Mouse (Mus musculus) ES-E14 (cell line): ENCODE results near the gene Vegfa. TPM values are rescaled to one million over a fixed set of nuclear protein-coding genes. Genes with fewer than 3 reads are reported as not detected.

Experiments used
- DNase-seq: peaks from one replicate; pipeline ENCODE4 v3.0.0-alpha.2; 2013; ENCODE audit warnings: low read depth, low spot score
- H3K27ac ChIP-seq: 2 replicates; pipeline ENCODE4 v1.5.1; 2012; ENCODE audit warnings: low read depth, mild to moderate bottlenecking, low read length, moderate library complexity, mixed read lengths; ENCODE audit not compliant: poor library complexity, insufficient read depth, severe bottlenecking
- H3K36me3 ChIP-seq: 2 replicates; pipeline ENCODE4 v1.6.1; 2012; ENCODE audit warnings: mild to moderate bottlenecking, low read length, moderate library complexity, mixed read lengths; ENCODE audit not compliant: control insufficient read depth, poor library complexity, insufficient read depth, severe bottlenecking
- H3K4me1 ChIP-seq, 2 experiments: fragments of 150-350 bp in 1 of 2; sonication (generic) in 1 of 2; 2 replicates each; pipeline ENCODE4 v1.6.1; 2012; ENCODE audit warnings: low read length in 2 of 2, mild to moderate bottlenecking in 1 of 2, mixed read lengths in 1 of 2; ENCODE audit not compliant: control insufficient read depth in 2 of 2, insufficient read depth in 2 of 2, poor library complexity in 1 of 2
- H3K4me3 ChIP-seq, 2 experiments: fragments of 150-350 bp in 1 of 2; sonication (generic) in 1 of 2; 2 replicates each; pipeline ENCODE4 v1.5.1; 2012; ENCODE audit warnings: low read length in 2 of 2, low read depth in 1 of 2, mild to moderate bottlenecking in 1 of 2, mixed read lengths in 1 of 2; ENCODE audit not compliant: insufficient read depth in 1 of 2, poor library complexity in 1 of 2, severe bottlenecking in 1 of 2
- H3K9ac ChIP-seq: 2 replicates; pipeline ENCODE4 v1.6.1; 2012; ENCODE audit warnings: low read depth, mild to moderate bottlenecking, low read length, mixed read lengths; ENCODE audit not compliant: poor library complexity, insufficient read depth, severe bottlenecking
- H3K9me3 ChIP-seq: fragments of 150-350 bp; sonication (generic); 2 replicates; pipeline ENCODE4 v1.6.1; 2012; ENCODE audit warnings: low read depth, mild to moderate bottlenecking, low read length; ENCODE audit not compliant: control insufficient read depth, insufficient read depth
- CHD2 ChIP-seq: IDR thresholded peaks from 2 replicates; pipeline ENCODE4 v1.6.1; 2014; ENCODE audit warnings: mild to moderate bottlenecking, low read depth, low read length, inconsistent platforms
- HCFC1 ChIP-seq: IDR thresholded peaks from 2 replicates; pipeline ENCODE4 v1.6.1; 2012; ENCODE audit warnings: low read length, inconsistent platforms, borderline replicate concordance; ENCODE audit not compliant: insufficient read depth
- MAFK ChIP-seq: IDR thresholded peaks from 2 replicates; pipeline ENCODE4 v1.6.1; 2014; ENCODE audit warnings: mild to moderate bottlenecking, low read depth, low read length, inconsistent platforms; ENCODE audit not compliant: insufficient read depth
- ZC3H11A ChIP-seq: IDR thresholded peaks from 2 replicates; pipeline ENCODE4 v1.6.1; 2012; ENCODE audit warnings: low read depth, mild to moderate bottlenecking, inconsistent platforms, low read length, borderline replicate concordance
- ZNF384 ChIP-seq: IDR thresholded peaks from 2 replicates; pipeline ENCODE4 v1.6.1; 2012; ENCODE audit warnings: low read depth, low read length, inconsistent platforms
- in situ Hi-C, 2 experiments: fragments of 600-800 bp; cut with MboI; formaldehyde crosslinking; loops; one replicate each; pipeline ENCODE4 v1.15.1; 2025; ENCODE audit warnings: low sequenced_read_pairs in 2 of 2, inconsistent platforms in 1 of 2; ENCODE audit not compliant: unreplicated experiment in 2 of 2
- total RNA-seq: library from RNA; depleted of rRNA; stranded (reverse); fragments of 300-350 nt; gene quantifications from 2 replicates; pipeline ENCODE4 v1.2.3, GENCODE M21; 2012; rRNA removed

Gene Vegfa
- total RNA-seq, 1 experiment, result 53.0 TPM

DNA sequence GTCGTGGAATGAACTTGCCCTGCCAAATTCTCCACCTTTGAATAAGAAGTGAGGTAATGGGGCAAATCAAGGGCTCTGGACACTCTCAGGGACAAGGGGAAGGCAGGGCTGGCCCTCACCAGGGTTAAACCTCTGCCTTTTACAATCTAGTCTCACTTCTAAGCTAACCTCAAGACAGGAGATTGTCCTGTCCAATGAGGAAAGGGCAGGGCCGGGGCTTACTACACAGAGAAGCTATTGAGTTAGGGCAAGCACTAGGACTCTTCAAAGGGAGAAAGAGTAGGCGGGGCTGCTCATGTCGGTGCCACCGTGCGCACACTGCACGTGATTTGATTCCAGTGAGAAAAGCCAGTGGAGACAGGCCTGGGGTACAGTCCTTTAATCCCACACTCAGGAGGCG is 62.6 kb downstream of the Vegfa start:
- DNase-seq, result no peak
- Histone ChIP-seq H3K9ac (no peak overlapping the region), H3K36me3 (no peaks in the 10 kb centered on the region), H3K4me3 (no peak overlapping the region), H3K9me3 (no peaks in the 10 kb centered on the region), H3K4me1 (peaks cover 3 to 4% of the 10 kb centered on the region in 2 experiments; a peak in 2 of 4 replicates), H3K27ac (no peak overlapping the region)
- in situ Hi-C loops, result no loop called here
- TF ChIP-seq MAFK, result no peak
- TF ChIP-seq HCFC1, result no peak
- no peak for TF ChIP-seq CHD2
- no peak for TF ChIP-seq ZC3H11A
- TF ChIP-seq ZNF384, result no peak

DNA sequence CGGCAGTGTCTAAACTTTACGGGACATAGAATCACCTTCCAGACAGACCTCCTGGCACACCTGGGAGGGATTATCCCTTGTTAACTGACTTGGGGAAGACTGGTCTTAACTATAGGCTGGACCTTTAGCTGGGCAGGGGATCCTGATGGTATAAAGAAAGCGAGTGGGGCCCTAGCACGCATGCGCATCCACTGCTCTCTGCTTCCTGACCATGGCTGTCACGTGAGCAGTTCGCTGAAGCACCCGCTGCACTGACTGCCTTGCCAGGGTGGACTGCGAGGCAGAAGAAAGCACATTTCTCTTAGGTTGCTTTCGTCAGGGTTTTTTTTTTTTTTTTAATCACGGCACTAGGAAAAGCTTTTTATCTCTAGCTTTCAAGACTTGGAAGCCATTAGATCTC is 63.8 kb downstream of the Vegfa start:
- Histone ChIP-seq H3K4me3 (no peak overlapping the region), H3K27ac (no peak overlapping the region), H3K4me1 (peaks cover 3 to 4% of the 10 kb centered on the region in 2 experiments; a peak in 2 of 4 replicates), H3K9ac (no peak overlapping the region), H3K9me3 (no peaks in the 10 kb centered on the region), H3K36me3 (no peaks in the 10 kb centered on the region)
- TF ChIP-seq MAFK (no peak), HCFC1 (no peak), ZNF384 (no peak), ZC3H11A (no peak), CHD2 (no peak)
- in situ Hi-C loops, result no loop called here
- no peak for DNase-seq

Other genes with a start within 250 kb of the Vegfa start
- 90.0 and 90.6 TPM in 2 replicates for gene Mrps18a, start 78.6 kb upstream of the Vegfa start, total RNA-seq
- gene Rsph9, start 111.8 kb upstream of the Vegfa start, total RNA-seq, result 0.85 and 2.9 TPM in 2 replicates
- 7.1 and 8.2 TPM in 2 replicates for gene Mad2l1bp, start 121.2 kb upstream of the Vegfa start, total RNA-seq
- 33.4 and 65.4 TPM in 2 replicates for gene Gtpbp2, start 128.7 kb upstream of the Vegfa start, total RNA-seq
- 9.5 and 11.8 TPM in 2 replicates for gene Polh, start 170.3 kb upstream of the Vegfa start, total RNA-seq
- 63.2 and 63.9 TPM in 2 replicates for gene Xpo5, start 170.4 kb upstream of the Vegfa start, total RNA-seq
- 177 and 213 TPM in 2 replicates for gene Polr1c, start 215.7 kb upstream of the Vegfa start, total RNA-seq
- gene Yipf3, start 215.7 kb upstream of the Vegfa start, total RNA-seq, result 59.3 and 68.6 TPM in 2 replicates
- gene Lrrc73, start 221.2 kb upstream of the Vegfa start, total RNA-seq, result 1.3 TPM in 2 replicates